Mouse (Mus musculus): ENCODE data around the gene Ube2j2. TPM values are rescaled to one million over a fixed set of nuclear protein-coding genes. Genes with fewer than 3 reads are reported as not detected.
A peak's percentile ranks its signal among the peaks of the same experiment; 100 is the strongest.

Gene Ube2j2
- total and polyA plus RNA-seq, 3 experiments: 121 to 172 TPM; not detected in 1

GRCm38 (mm10) chr4:155932031-155932430 lies 11.6 kb upstream of the Ube2j2 start:
- TF ChIP-seq USF2 (IDR thresholded peaks at IDR 0.05; ENCODE audit: borderline replicate concordance in 1 of 2, insufficient read depth in 1 of 2, low read depth in 1 of 2, low read length in 2 of 2) (no peak), RCOR1 (IDR thresholded peaks at IDR 0.05; ENCODE audit: low read depth, low read length) (no peak), ZKSCAN1 (IDR thresholded peaks at IDR 0.05; ENCODE audit: low read depth, low read length) (no peak), GATA1 (IDR thresholded peaks at IDR 0.05; ENCODE audit: low read depth, low read length) (no peak), SIN3A (IDR thresholded peaks at IDR 0.05; ENCODE audit: low read length) (no peak), ETS1 (IDR thresholded peaks at IDR 0.05; ENCODE audit: low read depth, low read length) (no peak), MAX (IDR thresholded peaks at IDR 0.05; ENCODE audit: low read length) (no peak), BHLHE40 (IDR thresholded peaks at IDR 0.05; ENCODE audit: borderline replicate concordance, low read depth, low read length) (no peak), CTCF (IDR thresholded peaks at IDR 0.05 in 2 of 3, conservative IDR thresholded peaks at IDR 0.05 in 1 of 3; ENCODE audit: control insufficient read depth in 1 of 3, insufficient read depth in 1 of 3, low read depth in 2 of 3, low read length in 3 of 3, poor library complexity in 1 of 3, severe bottlenecking in 1 of 3) (no peak), USF1 (IDR thresholded peaks at IDR 0.05; ENCODE audit: low read depth, low read length) (no peak), ELF1 (IDR thresholded peaks at IDR 0.05; ENCODE audit: low read depth, low read length) (no peak), HCFC1 (IDR thresholded peaks at IDR 0.05; ENCODE audit: low read depth, low read length) (no peak), POLR2A (IDR thresholded peaks at IDR 0.05; ENCODE audit: control insufficient read depth in 1 of 2, insufficient read depth in 1 of 2, low read depth in 1 of 2, low read length in 2 of 2, poor library complexity in 1 of 2) (no peak), E2F4 (IDR thresholded peaks at IDR 0.05; ENCODE audit: borderline replicate concordance, low read depth, low read length) (no peak), SMC3 (IDR thresholded peaks at IDR 0.05; ENCODE audit: low read depth, low read length) (no peak), MAFK (IDR thresholded peaks at IDR 0.05; ENCODE audit: borderline replicate concordance, low read depth, low read length) (no peak), TBP (IDR thresholded peaks at IDR 0.05; ENCODE audit: low read depth, low read length) (no peak), GABPA (IDR thresholded peaks at IDR 0.05; ENCODE audit: low read depth, low read length) (no peak), CHD1 (IDR thresholded peaks at IDR 0.05; ENCODE audit: low read depth, low read length) (no peak)
- DNase-seq (ENCODE audit: low read depth, low spot score): peak; percentile 63
- Histone ChIP-seq H3K79me2 (ENCODE audit: control insufficient read depth, insufficient read depth, low read length, poor library complexity) (peaks cover 1% of the 10 kb centered on the region; the same call in 1 of the 2 replicates), H3K4me1 (ENCODE audit: control insufficient read depth in 1 of 2, insufficient read depth in 2 of 2, low read length in 2 of 2) (0 out of 4 replicates have a peak, but pooled peaks cover 0 to 3% of the 10 kb centered on the region in 2 experiments), H3K4me3 (ENCODE audit: control insufficient read depth in 1 of 2, insufficient read depth in 1 of 2, low read depth in 2 of 2, low read length in 2 of 2) (no peak overlapping the region), H3K36me3 (ENCODE audit: control insufficient read depth in 1 of 2, insufficient read depth in 2 of 2, low read length in 2 of 2) (no peaks in the 10 kb centered on the region), H3K9me3 (replicated peaks; ENCODE audit: insufficient read depth, low read length) (no peaks in the 10 kb centered on the region), H3K9ac (ENCODE audit: control insufficient read depth, low read depth, low read length, poor library complexity, severe bottlenecking) (no peak overlapping the region), H3K27ac (ENCODE audit: control insufficient read depth, low read depth, low read length) (no peak overlapping the region), H3K27me3 (ENCODE audit: control insufficient read depth in 1 of 2, insufficient read depth in 2 of 2, low read length in 2 of 2) (peaks cover 0 to 1% of the 10 kb centered on the region in 2 experiments; a peak in 1 of 4 replicates)

GRCm38 (mm10) chr4:155943049-155943452 lies 580 bp upstream of the Ube2j2 start:
- H3K27ac ChIP-seq (ENCODE audit: control insufficient read depth, low read depth, low read length): peak overlapping the region; percentile 56
- no peaks in the 10 kb centered on the region for H3K27me3 ChIP-seq (ENCODE audit: control insufficient read depth in 1 of 2, insufficient read depth in 2 of 2, low read length in 2 of 2)
- no peak for DNase-seq (ENCODE audit: low read depth, low spot score)
- H3K9me3 ChIP-seq (replicated peaks; ENCODE audit: insufficient read depth, low read length): no peaks in the 10 kb centered on the region
- peaks cover 6 to 12% of the 10 kb centered on the region in 2 experiments; a peak in 3 of 4 replicates for H3K36me3 ChIP-seq (ENCODE audit: control insufficient read depth in 1 of 2, insufficient read depth in 2 of 2, low read length in 2 of 2)
- H3K9ac ChIP-seq (ENCODE audit: control insufficient read depth, low read depth, low read length, poor library complexity, severe bottlenecking): peak overlapping the region; percentile 86
- H3K79me2 ChIP-seq (ENCODE audit: control insufficient read depth, insufficient read depth, low read length, poor library complexity): peaks cover 44% of the 10 kb centered on the region
- TF ChIP-seq RAD21 (IDR thresholded peaks at IDR 0.05; ENCODE audit: low read depth, low read length) (no peak), TCF12 (IDR thresholded peaks at IDR 0.05; ENCODE audit: low read depth, low read length) (no peak), POLR2AphosphoS2 (IDR thresholded peaks at IDR 0.05; ENCODE audit: low read length) (no peak), POLR2AphosphoS5 (IDR thresholded peaks at IDR 0.05; ENCODE audit: borderline replicate concordance, low read depth, low read length) (no peak), MEF2A (IDR thresholded peaks at IDR 0.05; ENCODE audit: extremely low read depth, insufficient replicate concordance, low read depth, low read length, poor library complexity, severe bottlenecking) (no peak), CTCF (IDR thresholded peaks at IDR 0.05 in 2 of 3, conservative IDR thresholded peaks at IDR 0.05 in 1 of 3; ENCODE audit: control insufficient read depth in 1 of 3, insufficient read depth in 1 of 3, low read depth in 2 of 3, low read length in 3 of 3, poor library complexity in 1 of 3, severe bottlenecking in 1 of 3) (no peak), MYB (IDR thresholded peaks at IDR 0.05; ENCODE audit: low read depth, low read length) (no peak), TBP (IDR thresholded peaks at IDR 0.05; ENCODE audit: low read depth, low read length) (no peak), ZNF384 (IDR thresholded peaks at IDR 0.05; ENCODE audit: low read depth, low read length) (no peak), ZKSCAN1 (IDR thresholded peaks at IDR 0.05; ENCODE audit: low read depth, low read length) (no peak), NRF1 (IDR thresholded peaks at IDR 0.05; ENCODE audit: insufficient read depth, low read depth, low read length, poor library complexity, severe bottlenecking) (no peak)
- H3K4me1 ChIP-seq (ENCODE audit: control insufficient read depth in 1 of 2, insufficient read depth in 2 of 2, low read length in 2 of 2): peaks cover 3 to 11% of the 10 kb centered on the region in 2 experiments; a peak in 2 of 4 replicates
- H3K4me3 ChIP-seq (ENCODE audit: control insufficient read depth in 1 of 2, insufficient read depth in 1 of 2, low read depth in 2 of 2, low read length in 2 of 2): peak overlapping the region; percentile 76 to 82

Data from MEL (cell line).